Mouse (Mus musculus) mouse trophoblast stem cell (cell line): ENCODE results near the gene Fam136a.
"Not testable (repeated sequence)": the region's sequence is repeated elsewhere in the genome, so short reads cannot be mapped to it uniquely, and the experiment has no call there.

ENCODE experiments used
- in situ Hi-C, 2 experiments: fragments of 300-500 bp; cut with MseI, MboI; formaldehyde crosslinking; loops; 2 replicates in 1 of 2; 3 replicates in 1 of 2; pipeline ENCODE4 v1.15.1; 2025

Fam136a gene

GRCm38 (mm10) chr6:86366125-86366852, 843 bp downstream of the Fam136a start:
- in situ Hi-C loops: no loop called here

GRCm38 (mm10) chr6:86366853-86367249, 1.4 kb downstream of the Fam136a start:
- in situ Hi-C loops: no loop called here

- in situ Hi-C loops: no loop called here
These were observed 3.0 kb downstream of the Fam136a start for GRCm38 (mm10) chr6:86368479-86368878.

DNA sequence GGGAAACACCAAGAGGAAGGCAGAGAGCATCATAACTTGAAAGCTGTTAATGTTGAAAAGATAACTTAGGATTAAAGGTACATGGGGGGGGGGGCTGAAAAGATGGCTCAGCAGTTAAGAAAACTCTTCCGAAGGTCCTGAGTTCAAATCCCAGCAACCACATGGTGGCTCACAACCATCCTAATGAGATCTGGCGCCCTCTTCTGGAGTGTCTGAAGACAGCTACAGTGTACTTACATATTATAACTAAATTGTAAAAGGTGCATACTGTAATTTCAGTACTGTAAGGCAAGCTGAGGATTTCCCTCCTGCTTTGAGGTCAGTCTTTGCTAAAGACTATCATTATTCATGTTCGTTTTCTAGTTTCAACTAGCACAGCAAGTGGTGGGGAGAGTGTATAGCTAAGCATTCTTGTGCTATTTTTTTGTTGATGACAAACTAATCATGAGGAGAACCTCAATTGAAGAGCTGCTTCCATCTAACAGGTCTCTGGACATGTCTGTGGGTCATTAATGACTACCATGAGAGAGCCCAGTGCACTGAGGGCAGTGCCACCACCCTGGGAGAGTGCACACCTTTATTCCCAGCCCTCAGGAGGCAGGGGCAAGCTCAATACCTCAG, 4.8 kb downstream of the Fam136a start:
- in situ Hi-C loops: no loop called here

DNA sequence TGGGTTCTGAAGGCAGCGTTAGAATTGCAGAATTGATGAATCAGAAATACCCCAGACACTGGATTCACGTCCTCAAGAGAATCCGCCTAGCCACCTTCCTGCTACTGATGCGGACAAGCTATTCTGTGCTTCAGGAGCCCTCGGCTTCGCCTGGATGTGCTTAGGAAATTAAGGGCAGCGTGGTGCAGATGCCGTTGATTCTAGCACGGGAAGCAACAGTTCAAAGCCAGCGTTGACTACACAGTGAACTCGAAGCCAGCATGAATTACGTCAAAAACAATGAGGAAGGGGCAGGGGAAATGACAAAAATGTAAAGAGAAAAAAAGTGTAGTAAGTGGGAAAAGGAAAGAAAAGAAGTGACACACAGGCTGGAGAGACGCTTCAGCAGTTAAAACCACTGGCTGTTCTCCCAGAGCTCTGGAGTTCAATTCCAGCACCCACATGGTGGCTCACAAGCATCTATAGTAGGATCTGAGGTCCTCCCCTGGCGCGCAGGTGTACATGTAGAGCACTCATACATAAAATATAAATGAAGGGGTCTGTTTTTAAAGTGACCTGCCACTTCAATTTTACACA, 5.4 kb downstream of the Fam136a start, which contains the start of gene Snrpg:
Snrpg (plus strand) TSS at position 541 of the 576 bp plus-strand sequence.
- in situ Hi-C loops: no loop called here

- in situ Hi-C loops: no loop called here
These were observed 6.0 kb downstream of the Fam136a start for GRCm38 (mm10) chr6:86371340-86371911.

- in situ Hi-C loops: no loop called here
These were observed 6.6 kb downstream of the Fam136a start for GRCm38 (mm10) chr6:86371950-86372516.

GRCm38 (mm10) chr6:86373556-86373955, 8.1 kb downstream of the Fam136a start:
- in situ Hi-C loops: no loop called here

DNA sequence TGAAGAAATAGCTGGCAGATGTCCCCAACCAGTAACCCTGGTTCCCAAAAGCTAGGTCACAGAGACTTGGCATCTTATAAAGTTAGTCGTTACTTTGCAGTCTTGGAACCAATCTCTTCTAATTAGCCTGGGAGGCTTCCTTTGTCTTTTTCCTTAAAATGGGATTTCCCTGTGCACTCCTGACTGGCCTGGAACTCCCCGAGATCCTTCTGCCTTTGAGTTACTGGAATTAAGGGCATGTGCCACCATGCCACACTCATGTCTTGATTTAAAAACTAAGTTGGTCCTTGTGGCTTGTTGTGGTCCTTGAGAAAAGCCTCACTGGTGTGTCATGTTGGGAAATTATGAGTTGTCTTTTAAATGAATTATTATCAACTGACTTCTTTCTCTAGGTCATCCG, 12.9 kb downstream of the Fam136a start:
- in situ Hi-C loops: no loop called here

GRCm38 (mm10) chr6:86380112-86380511, 14.7 kb downstream of the Fam136a start:
- in situ Hi-C loops: not testable (repeated sequence)

DNA sequence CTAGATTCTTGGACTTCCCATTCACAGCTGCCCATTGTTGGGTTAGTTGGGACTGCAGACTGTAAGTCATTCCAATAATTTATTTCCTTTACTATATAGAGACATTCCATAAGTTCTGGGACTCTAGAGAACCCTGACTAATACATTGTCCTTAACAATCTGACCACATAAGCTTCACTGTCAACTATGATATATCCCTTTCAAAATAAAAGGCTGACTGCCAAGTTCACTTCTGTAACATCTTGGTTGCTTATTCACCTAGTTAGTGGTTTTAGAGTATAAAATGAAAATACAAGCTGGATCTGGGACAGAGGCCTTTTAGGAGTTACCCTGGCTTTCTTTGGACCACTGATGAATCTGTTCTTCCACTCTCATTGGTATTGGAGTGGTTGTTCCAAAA, 17.1 kb downstream of the Fam136a start:
- in situ Hi-C loops: no loop called here

DNA sequence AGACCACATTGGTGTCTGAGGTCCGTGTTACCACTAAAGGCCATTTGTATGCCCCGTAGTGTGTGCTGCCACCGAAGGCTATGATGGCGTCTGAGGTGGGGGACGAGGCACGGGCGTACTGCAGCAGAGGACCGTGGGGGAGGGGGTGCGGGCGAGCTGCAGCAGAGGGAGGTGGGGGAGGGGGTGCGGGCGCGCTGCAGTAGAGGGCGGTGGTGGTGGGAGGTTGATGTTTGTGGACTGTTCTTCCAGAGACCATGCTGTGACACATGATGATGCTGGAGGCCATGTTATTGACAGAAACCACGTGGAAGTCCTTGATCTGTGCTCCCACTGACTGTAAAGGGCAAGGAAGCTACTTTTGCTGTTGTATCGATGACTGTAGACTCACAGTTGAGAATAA, 17.9 kb downstream of the Fam136a start:
- in situ Hi-C loops: no loop called here

GRCm38 (mm10) chr6:86384692-86385091, 19.2 kb downstream of the Fam136a start:
- in situ Hi-C loops: no loop called here

DNA sequence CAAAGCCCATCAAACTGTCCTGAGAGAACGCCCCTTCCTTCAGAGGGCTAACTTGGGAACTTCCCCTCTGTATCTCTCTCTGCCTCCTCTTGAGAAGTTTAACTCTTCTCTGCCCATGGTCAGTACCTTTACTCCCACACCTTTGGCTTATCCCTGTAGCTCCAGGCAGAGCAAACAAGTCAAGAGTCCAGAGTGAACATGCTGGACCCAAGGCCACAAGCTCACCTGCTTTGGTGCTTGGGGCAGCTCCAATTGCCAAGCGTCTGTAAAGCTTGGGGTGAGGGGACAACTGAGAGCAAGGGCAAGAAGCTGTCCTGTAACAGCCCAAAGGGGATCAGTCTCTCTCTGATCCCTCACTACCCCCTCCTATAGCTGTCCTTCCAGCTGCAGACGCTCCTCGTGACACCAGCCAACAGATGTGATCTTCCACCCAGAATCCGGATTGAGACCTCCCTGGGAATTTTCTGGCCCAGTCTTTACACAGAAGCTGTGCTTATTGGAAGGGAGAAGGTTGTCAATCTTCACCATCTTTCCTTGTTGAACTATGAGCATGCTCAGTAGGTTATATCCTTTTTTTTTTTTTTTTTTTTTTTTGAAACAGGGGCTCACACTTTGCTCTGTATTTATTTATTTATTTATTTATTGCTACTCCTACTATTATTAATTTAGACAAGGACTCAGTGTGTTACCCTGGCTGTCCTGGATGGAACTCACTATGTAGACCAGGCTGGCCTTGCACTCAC, 20.1 kb downstream of the Fam136a start:
- in situ Hi-C loops: no loop called here

DNA sequence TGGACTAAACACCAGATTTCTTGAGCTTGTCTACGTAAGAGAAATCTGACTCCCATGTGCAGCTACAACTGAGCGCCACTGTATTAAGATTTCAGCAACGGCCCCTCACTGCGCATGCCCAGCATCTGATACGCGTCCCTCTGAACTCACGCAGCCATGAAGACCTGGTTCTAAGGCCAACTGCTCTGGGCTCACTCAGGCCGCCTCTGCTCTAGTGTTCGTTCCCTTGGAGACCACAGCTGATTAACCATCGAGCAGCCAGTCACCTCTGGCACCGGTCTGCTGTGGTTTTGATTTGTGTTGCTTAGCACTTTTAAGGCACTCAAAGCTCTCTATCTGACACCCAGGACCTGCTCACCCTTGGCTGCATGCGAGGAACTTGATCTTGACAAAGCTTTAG, 21.9 kb downstream of the Fam136a start:
- in situ Hi-C loops: no loop called here

DNA sequence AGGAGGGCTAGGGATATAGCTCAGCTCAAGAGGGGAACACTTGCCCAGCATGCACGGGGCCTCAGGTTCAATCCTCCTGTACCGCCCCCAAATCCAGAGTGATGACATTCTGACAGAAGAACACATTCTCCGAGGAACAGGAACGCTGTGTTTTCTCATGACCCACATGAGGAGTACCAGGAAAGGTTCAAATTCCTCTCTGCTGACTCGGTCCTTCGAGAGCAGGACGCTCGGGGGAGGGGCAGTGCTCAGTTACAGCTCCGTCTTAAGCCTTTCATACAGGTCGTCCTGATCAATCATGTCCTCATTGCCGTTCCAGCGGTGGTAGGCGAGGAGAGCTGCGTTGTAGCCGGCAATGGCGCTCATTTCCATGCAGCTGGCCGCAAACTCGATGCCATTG, 23.0 kb downstream of the Fam136a start:
- in situ Hi-C loops: no loop called here

- in situ Hi-C loops: no loop called here
These were observed 25.9 kb downstream of the Fam136a start for GRCm38 (mm10) chr6:86391326-86391725.

DNA sequence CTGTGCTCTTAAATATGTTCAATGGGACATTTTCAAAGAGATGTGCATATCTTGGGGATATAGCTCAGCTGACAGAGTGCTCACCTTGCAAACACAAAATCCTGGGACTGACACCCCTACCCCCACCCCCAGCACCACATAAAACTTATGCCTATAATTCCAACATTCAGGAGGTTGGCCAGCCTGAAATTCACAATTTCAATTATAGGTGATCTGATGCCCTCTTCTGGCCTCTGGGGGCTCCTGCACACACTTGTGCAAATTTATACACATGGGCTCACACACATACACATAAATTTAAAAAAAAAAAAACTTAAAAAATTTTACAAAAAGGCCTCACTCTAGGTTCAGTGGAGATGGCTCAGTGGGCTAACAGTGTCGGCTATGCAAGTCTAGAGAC, 27.7 kb downstream of the Fam136a start:
- in situ Hi-C loops: no loop called here

DNA sequence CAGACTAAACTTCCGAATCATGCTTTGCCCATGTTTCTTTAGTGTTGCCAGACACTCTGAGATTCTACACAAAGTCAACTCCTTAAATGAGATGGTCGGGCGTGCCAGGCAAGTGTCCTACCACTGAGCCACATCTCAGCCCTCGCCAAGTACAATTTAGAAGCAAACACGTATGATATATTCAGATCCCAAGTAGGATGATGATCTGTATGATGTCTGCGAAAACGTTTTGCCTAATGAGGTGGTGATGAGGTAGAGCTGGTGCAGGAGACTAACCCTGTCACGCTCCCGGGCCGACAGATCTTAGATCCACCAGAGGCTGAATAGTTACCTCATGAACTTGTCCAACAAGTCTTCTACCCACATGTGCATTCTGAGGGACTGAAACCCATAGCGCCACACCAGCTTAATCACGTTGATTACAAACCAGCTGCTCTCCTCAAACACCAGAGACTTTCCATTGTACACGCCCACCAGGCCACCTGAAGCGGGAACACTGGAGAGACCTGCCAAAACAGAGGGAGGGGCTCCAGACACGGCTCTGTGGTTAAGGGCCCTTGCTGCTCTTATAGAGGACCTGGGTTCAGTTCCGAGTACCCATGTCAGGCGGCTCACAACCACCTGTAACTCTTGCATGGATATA, 28.8 kb downstream of the Fam136a start:
- in situ Hi-C loops: no loop called here

DNA sequence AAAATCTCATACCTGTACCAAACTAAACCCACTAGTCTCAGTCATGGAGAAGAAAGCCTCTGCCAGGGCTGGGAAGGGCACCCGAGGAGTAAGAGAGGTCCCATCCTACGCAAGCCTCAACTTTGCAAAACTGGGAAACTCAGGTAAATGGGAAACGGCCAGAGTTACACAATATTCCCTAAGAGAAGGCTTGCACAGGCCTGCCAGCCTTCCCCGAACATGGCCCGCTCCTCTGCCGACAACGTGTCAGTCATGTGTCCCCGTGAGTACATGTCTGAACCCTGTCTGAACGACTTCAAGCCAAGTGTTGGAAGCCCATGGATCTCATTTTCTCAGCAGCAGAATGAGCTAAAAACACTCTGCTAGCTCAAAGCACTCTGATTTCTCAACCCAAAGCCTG, 29.6 kb downstream of the Fam136a start:
- in situ Hi-C loops: no loop called here

DNA sequence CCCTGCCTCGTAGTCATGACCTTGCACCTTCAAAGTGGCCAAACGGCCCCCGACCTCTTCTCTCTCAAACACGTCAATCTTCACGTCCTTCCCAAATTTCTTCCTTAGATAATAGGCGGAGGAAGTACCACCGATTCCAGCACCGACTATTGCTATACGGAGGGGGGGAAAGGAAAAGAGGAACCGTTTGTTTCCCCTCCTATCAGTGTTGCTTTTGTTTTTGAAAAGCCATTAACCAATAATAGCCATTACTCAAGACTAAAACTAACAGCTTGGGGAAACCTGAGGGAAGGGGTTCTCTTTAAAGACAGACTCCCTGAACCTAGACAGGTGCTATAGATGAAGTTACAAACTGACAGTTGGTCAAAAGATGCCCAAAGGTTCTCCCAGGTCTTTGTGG, 30.5 kb downstream of the Fam136a start:
- in situ Hi-C loops: no loop called here
